Mouse (Mus musculus) heart, postnatal 0 days (tissue): ENCODE results near the gene Arid1b. TPM values are rescaled to one million over a fixed set of nuclear protein-coding genes. Genes with fewer than 3 reads are reported as not detected.

Experiments
- ATAC-seq: fragments of 200-750 bp; cut with Nextera tagmentation; 2 replicates; pipeline ENCODE4 v1.8.0; 2017; ENCODE audit warnings: low read depth, moderate number of reproducible peaks, moderate library complexity; ENCODE audit not compliant: insufficient read depth
- DNase-seq: peaks from one replicate; pipeline ENCODE4 v3.0.0-alpha.2; 2016; ENCODE audit warnings: low spot score
- H3K27ac ChIP-seq: fragments of 300-500 bp; sonication (generic); 2 replicates; pipeline ENCODE4 v1.5.1; 2014; ENCODE audit warnings: low read depth, mild to moderate bottlenecking
- H3K27me3 ChIP-seq: fragments of 300-500 bp; sonication (generic); 2 replicates; pipeline ENCODE4 v1.6.1; 2014; ENCODE audit warnings: low read length, mixed read lengths; ENCODE audit not compliant: control insufficient read depth, insufficient read depth
- H3K36me3 ChIP-seq: fragments of 300-500 bp; sonication (generic); replicated peaks from 2 replicates; pipeline ENCODE4 v1.6.1; 2014; ENCODE audit warnings: low read length, mixed read lengths; ENCODE audit not compliant: control insufficient read depth, insufficient read depth
- H3K4me1 ChIP-seq: fragments of 300-500 bp; sonication (generic); 2 replicates; pipeline ENCODE4 v1.6.1; 2014; ENCODE audit warnings: antibody characterized with exemption; ENCODE audit not compliant: control insufficient read depth, insufficient read depth
- H3K4me2 ChIP-seq: fragments of 300-500 bp; sonication (generic); 2 replicates; pipeline ENCODE4 v1.6.1; 2014; ENCODE audit warnings: low read depth, mild to moderate bottlenecking, low read length, moderate library complexity
- H3K4me3 ChIP-seq: fragments of 300-500 bp; sonication (generic); 2 replicates; pipeline ENCODE4 v1.5.1; 2014; ENCODE audit warnings: low read depth, low read length
- H3K9ac ChIP-seq: fragments of 300-500 bp; sonication (generic); replicated peaks from 2 replicates; pipeline ENCODE4 v1.6.1; 2014; ENCODE audit warnings: low read depth, low read length, mixed read lengths
- H3K9me3 ChIP-seq: fragments of 300-500 bp; sonication (generic); replicated peaks from 2 replicates; pipeline ENCODE4 v1.6.1; 2016; ENCODE audit warnings: low read length; ENCODE audit not compliant: control insufficient read depth
- CTCF ChIP-seq: IDR thresholded peaks from 2 replicates; pipeline ENCODE4 v1.5.1; 2016; ENCODE audit warnings: antibody characterized with exemption, control low read depth, low read depth
- EP300 ChIP-seq: IDR thresholded peaks from 2 replicates; pipeline ENCODE4 v1.6.1; 2016; ENCODE audit warnings: antibody characterized with exemption, low read depth
- WGBS: fragments of 180-500 bp; shearing (Covaris S2); extraction: QIAGEN DNeasy Blood & Tissue Kit; methylation state at CpG from one replicate; pipeline ENCODE4 v1.1.7; 2014; 5-methylcytosine and 5-hydroxymethylcytosine counted together
- polyA plus RNA-seq: library from polyadenylated mRNA; unstranded; fragments of >200 nt; fragmentation: Nextera tagmentation; extraction: Ambion mirVana; gene quantifications from 2 replicates; pipeline ENCODE4 v1.2.1, GENCODE M21; 2015
- total RNA-seq: library from RNA; depleted of rRNA; stranded (reverse); fragments of >200 nt; gene quantifications from 2 replicates; pipeline ENCODE4 v1.2.3, GENCODE M21; 2014; ENCODE audit warnings: low replicate concordance

Gene Arid1b
- total and polyA plus RNA-seq, 2 experiments from 2014 or later: 4.4 to 27.3 TPM

DNA sequence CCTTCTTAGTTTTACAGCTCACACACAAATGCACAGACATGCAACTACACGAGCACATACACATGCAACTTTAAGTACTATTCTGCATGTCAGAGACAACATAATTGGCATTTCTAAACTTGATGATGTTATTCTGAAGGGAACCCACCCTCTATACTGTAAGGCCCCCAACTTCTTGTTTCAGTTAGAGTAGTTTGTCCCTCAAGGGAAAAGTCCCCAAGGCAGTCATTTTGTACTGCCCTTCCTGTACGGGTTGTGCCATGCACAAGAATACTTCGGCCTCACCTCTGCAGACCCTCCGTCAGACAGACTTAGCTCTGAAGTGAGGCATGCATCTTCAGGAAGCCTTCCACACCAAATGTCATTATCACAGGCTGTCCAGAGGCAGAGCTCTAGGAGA lies 191.4 kb downstream of the Arid1b start:
- DNase-seq (no peak), ATAC-seq (no peak)
- Histone ChIP-seq H3K4me3 (no peak overlapping the region), H3K27ac (no peak overlapping the region), H3K36me3 (no peaks in the 10 kb centered on the region), H3K4me2 (no peak overlapping the region), H3K9ac (no peak overlapping the region), H3K4me1 (peaks cover 13% of the 10 kb centered on the region), H3K27me3 (no peaks in the 10 kb centered on the region), H3K9me3 (no peaks in the 10 kb centered on the region)
- WGBS: 71% methylated on average over 4 of the region's 4 CpGs
- TF ChIP-seq EP300 (no peak), CTCF (no peak)

DNA sequence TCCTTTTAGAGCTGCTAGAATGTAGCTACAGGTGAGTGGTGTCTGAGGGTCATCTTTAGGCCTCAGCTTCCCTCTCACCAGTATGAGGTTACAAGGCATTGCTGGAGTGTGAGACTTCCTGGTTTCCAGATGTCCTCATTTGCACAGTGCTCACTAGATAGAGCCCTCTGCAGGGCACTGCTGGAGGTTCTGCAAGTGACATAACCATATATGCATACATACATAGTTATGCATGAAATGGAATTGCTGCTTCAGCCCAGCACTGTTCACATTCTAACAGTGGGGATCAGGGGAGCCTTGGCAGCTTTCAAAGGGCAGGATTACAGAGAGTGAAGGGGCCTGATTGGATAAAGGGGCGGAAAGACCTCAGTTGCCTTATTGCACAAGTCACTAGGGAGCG lies 193.4 kb downstream of the Arid1b start:
- 86% methylated on average over 2 of the region's 2 CpGs for WGBS
- no peaks in the 10 kb centered on the region for H3K27me3 ChIP-seq
- no peak overlapping the region for H3K4me2 ChIP-seq
- no peak overlapping the region for H3K4me3 ChIP-seq
- no peak for TF ChIP-seq EP300
- no peak for TF ChIP-seq CTCF
- H3K4me1 ChIP-seq: peaks cover 13% of the 10 kb centered on the region
- H3K27ac ChIP-seq: no peak overlapping the region
- no peaks in the 10 kb centered on the region for H3K36me3 ChIP-seq
- no peak overlapping the region for H3K9ac ChIP-seq
- DNase-seq (no peak), ATAC-seq (no peak)
- no peaks in the 10 kb centered on the region for H3K9me3 ChIP-seq

GRCm38 (mm10) chr17:5188400-5188799 lies 194.3 kb downstream of the Arid1b start:
- no peak for TF ChIP-seq CTCF
- TF ChIP-seq EP300: no peak
- no peak overlapping the region for H3K27ac ChIP-seq
- no peaks in the 10 kb centered on the region for H3K9me3 ChIP-seq
- H3K9ac ChIP-seq: no peak overlapping the region
- DNase-seq: no peak
- peaks cover 13% of the 10 kb centered on the region for H3K4me1 ChIP-seq
- no peak for ATAC-seq
- no peaks in the 10 kb centered on the region for H3K27me3 ChIP-seq
- H3K4me3 ChIP-seq: no peak overlapping the region
- H3K4me2 ChIP-seq: no peak overlapping the region
- 73% methylated on average over 7 of the region's 7 CpGs for WGBS
- no peaks in the 10 kb centered on the region for H3K36me3 ChIP-seq

- Histone ChIP-seq H3K4me1 (peaks cover 11% of the 10 kb centered on the region), H3K9ac (peak overlapping the region; percentile 67)
Observed at GRCm38 (mm10) chr17:5189551-5190351, 195.6 kb downstream of the Arid1b start.

GRCm38 (mm10) chr17:5190367-5190766 lies 196.2 kb downstream of the Arid1b start:
- ATAC-seq (no peak), DNase-seq (no peak)
- no peak for TF ChIP-seq EP300
- no peak for TF ChIP-seq CTCF
- H3K4me3 ChIP-seq: peak overlapping the region; percentile 56
- H3K4me1 ChIP-seq: peaks cover 9% of the 10 kb centered on the region; the same call in 1 of the 2 replicates
- H3K9me3 ChIP-seq: no peaks in the 10 kb centered on the region
- 20% methylated on average over 3 of the region's 3 CpGs for WGBS
- no peaks in the 10 kb centered on the region for H3K27me3 ChIP-seq
- no peaks in the 10 kb centered on the region for H3K36me3 ChIP-seq
- peak overlapping the region; percentile 67 for H3K9ac ChIP-seq
- peak overlapping the region; percentile 96 for H3K27ac ChIP-seq
- H3K4me2 ChIP-seq: peak overlapping the region; percentile 91

More at GRCm38 (mm10) chr17:5189551-5190351, 195.6 kb downstream of the Arid1b start:
- Histone ChIP-seq H3K27ac (peak overlapping the region; percentile 96), H3K4me2 (peak overlapping the region; percentile 91), H3K4me3 (peak overlapping the region; percentile 56), H3K36me3 (no peaks in the 10 kb centered on the region), H3K27me3 (no peaks in the 10 kb centered on the region), H3K9me3 (no peaks in the 10 kb centered on the region)
- WGBS: 2% methylated on average over 38 of the region's 40 CpGs
- TF ChIP-seq CTCF: peak; percentile 62
- peak; percentile 23; the same call in 1 of the 2 replicates for TF ChIP-seq EP300
- DNase-seq (peak; percentile 98), ATAC-seq (peak; percentile 97)
